Mouse (Mus musculus) liver, embryonic 11.5 days (tissue): ENCODE data around the gene Il15. TPM values are rescaled to one million over a fixed set of nuclear protein-coding genes. Genes with fewer than 3 reads are reported as not detected.

ENCODE experiments used
- ATAC-seq: fragments of 200-750 bp; cut with Nextera tagmentation; replicated peaks from 2 replicates; pipeline ENCODE4 v1.8.0; 2017; ENCODE audit warnings: moderate number of reproducible peaks, mild to moderate bottlenecking, moderate TSS enrichment, moderate library complexity; ENCODE audit not compliant: low FRiP score
- DNase-seq: peaks from one replicate; pipeline ENCODE4 v3.0.0-alpha.2; 2017; ENCODE audit warnings: low spot score
- H3K27ac ChIP-seq: fragments of 300-500 bp; sonication (generic); 2 replicates; pipeline ENCODE4 v1.5.1; 2014; ENCODE audit warnings: mild to moderate bottlenecking, low read depth, low read length, control low read depth
- H3K27me3 ChIP-seq: fragments of 300-500 bp; sonication (generic); replicated peaks from 2 replicates; pipeline ENCODE4 v1.6.1; 2014; ENCODE audit warnings: low read length, mixed read lengths; ENCODE audit not compliant: control insufficient read depth, insufficient read depth
- H3K36me3 ChIP-seq: fragments of 300-500 bp; sonication (generic); 2 replicates; pipeline ENCODE4 v1.6.1; 2014; ENCODE audit warnings: mild to moderate bottlenecking, low read length, moderate library complexity, mixed read lengths; ENCODE audit not compliant: control insufficient read depth, insufficient read depth
- H3K4me1 ChIP-seq: fragments of 300-500 bp; sonication (generic); replicated peaks from 2 replicates; pipeline ENCODE4 v1.6.1; 2014; ENCODE audit warnings: low read length, mixed read lengths; ENCODE audit not compliant: control insufficient read depth, insufficient read depth
- H3K4me2 ChIP-seq: fragments of 300-500 bp; sonication (generic); 2 replicates; pipeline ENCODE4 v1.6.1; 2014; ENCODE audit warnings: mild to moderate bottlenecking, control low read depth, moderate library complexity
- H3K4me3 ChIP-seq: fragments of 300-500 bp; sonication (generic); 2 replicates; pipeline ENCODE4 v1.5.1; 2014; ENCODE audit warnings: low read depth, low read length, control low read depth
- H3K9ac ChIP-seq: fragments of 300-500 bp; sonication (generic); 2 replicates; pipeline ENCODE4 v1.6.1; 2014; ENCODE audit warnings: low read depth, low read length, control low read depth
- H3K9me3 ChIP-seq: fragments of 300-500 bp; sonication (generic); 2 replicates; pipeline ENCODE4 v1.6.1; 2016; ENCODE audit warnings: low read length, inconsistent platforms, mixed read lengths; ENCODE audit not compliant: control insufficient read depth
- WGBS: fragments of 180-500 bp; shearing (Covaris S2); extraction: QIAGEN DNeasy Blood & Tissue Kit; methylation state at CpG from one replicate; pipeline ENCODE4 v1.1.7; 2014; 5-methylcytosine and 5-hydroxymethylcytosine counted together
- polyA plus RNA-seq: library from polyadenylated mRNA; unstranded; fragments of >200 nt; fragmentation: Nextera tagmentation; extraction: Ambion mirVana; gene quantifications from 2 replicates; pipeline ENCODE4 v1.2.1, GENCODE M21; 2014

Il15 gene
- polyA plus RNA-seq, 1 experiment from 2014 or later = 4.5 TPM

DNA sequence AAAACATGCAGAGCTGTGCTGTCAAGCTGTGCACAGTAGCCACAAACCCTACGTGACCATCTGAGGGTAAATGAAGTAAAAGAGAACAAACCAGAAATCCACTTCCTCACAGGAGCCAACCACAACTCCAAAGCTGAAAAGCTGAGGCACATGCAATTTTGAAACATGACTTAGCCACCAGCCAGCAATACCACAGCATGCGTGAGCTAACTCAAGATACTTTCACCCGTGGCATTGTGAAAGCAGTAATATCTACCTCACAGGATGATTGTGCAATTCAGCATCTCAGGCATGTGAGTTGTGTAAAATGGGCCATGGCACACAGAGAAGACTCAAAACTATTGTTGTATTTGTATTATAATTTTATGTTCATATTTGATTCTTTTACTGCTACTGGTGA, 19.7 kb downstream of the Il15 start:
- Histone ChIP-seq H3K36me3 (no peaks in the 10 kb centered on the region), H3K9ac (no peak overlapping the region), H3K9me3 (no peaks in the 10 kb centered on the region), H3K4me3 (no peak overlapping the region), H3K27ac (no peak overlapping the region), H3K4me2 (no peak overlapping the region), H3K4me1 (peaks cover 9% of the 10 kb centered on the region; the same call in 1 of the 2 replicates), H3K27me3 (no peaks in the 10 kb centered on the region)
- ATAC-seq (no peak), DNase-seq (no peak)
- 55% methylated on average over 3 of the region's 3 CpGs for WGBS

DNA sequence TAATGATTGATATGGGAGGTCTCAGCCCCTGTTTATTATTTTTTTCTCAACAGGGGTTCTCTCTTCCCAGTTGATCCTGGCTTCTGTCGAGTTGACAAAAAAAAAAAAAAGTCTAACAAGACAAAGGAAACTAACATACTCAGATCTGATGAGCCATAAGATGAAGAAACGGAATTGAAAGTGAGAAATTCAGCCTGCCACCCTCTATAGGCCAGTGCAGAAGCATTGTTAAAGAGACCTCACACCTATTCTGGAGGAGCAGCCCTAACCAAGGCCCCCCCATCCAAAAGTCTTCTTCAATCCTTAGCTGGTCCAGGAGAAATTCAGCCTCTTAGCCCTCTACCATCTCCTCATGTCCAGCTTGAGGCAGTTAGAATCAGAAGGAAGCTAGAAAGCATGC, 20.7 kb downstream of the Il15 start:
- H3K27me3 ChIP-seq = no peaks in the 10 kb centered on the region
- WGBS = 46% methylated on average over 2 of the region's 2 CpGs
- H3K4me1 ChIP-seq = peaks cover 9% of the 10 kb centered on the region; the same call in 1 of the 2 replicates
- no peak overlapping the region for H3K9ac ChIP-seq
- DNase-seq (no peak), ATAC-seq (no peak)
- H3K36me3 ChIP-seq = no peaks in the 10 kb centered on the region
- no peak overlapping the region for H3K4me3 ChIP-seq
- H3K4me2 ChIP-seq = no peak overlapping the region
- no peak overlapping the region for H3K27ac ChIP-seq
- no peaks in the 10 kb centered on the region for H3K9me3 ChIP-seq

DNA sequence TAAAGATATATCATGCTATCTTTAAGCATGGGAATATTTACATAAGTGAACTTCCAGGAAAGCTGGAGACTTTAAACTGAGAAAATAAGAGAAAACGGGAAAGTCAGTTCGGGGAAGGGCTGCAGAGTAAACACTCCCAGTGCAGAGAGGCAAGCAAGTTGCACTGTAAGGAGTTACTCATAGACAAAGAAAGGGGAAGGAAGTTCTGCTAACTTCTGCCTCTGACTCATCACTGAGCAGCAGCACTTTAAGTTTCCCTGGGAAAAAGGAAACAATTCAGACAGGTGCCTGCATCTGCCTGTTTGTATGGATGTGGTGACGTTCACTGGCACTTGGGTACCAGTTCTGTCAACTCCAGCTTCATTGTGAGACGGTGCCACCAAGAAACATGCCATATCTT, 28.6 kb downstream of the Il15 start:
- H3K9ac ChIP-seq = no peak overlapping the region
- H3K4me1 ChIP-seq = no peaks in the 10 kb centered on the region
- no peak overlapping the region for H3K4me2 ChIP-seq
- no peaks in the 10 kb centered on the region for H3K36me3 ChIP-seq
- 43% methylated on average over 4 of the region's 4 CpGs for WGBS
- DNase-seq (no peak), ATAC-seq (no peak)
- no peak overlapping the region for H3K4me3 ChIP-seq
- no peaks in the 10 kb centered on the region for H3K27me3 ChIP-seq
- H3K9me3 ChIP-seq = no peaks in the 10 kb centered on the region
- no peak overlapping the region for H3K27ac ChIP-seq

GRCm38 (mm10) chr8:82372846-82373245, 30.2 kb downstream of the Il15 start:
- Histone ChIP-seq H3K4me2 (no peak overlapping the region), H3K9ac (no peak overlapping the region), H3K27ac (no peak overlapping the region), H3K36me3 (no peaks in the 10 kb centered on the region), H3K4me1 (no peaks in the 10 kb centered on the region), H3K4me3 (no peak overlapping the region), H3K9me3 (no peaks in the 10 kb centered on the region), H3K27me3 (no peaks in the 10 kb centered on the region)
- WGBS = 86% methylated on average over 6 of the region's 6 CpGs
- no peak for ATAC-seq
- DNase-seq = no peak

- no peaks in the 10 kb centered on the region for H3K9me3 ChIP-seq
- 84% methylated on average over 6 of the region's 6 CpGs for WGBS
- H3K4me2 ChIP-seq = no peak overlapping the region
- H3K4me1 ChIP-seq = no peaks in the 10 kb centered on the region
- no peak overlapping the region for H3K27ac ChIP-seq
- H3K36me3 ChIP-seq = no peaks in the 10 kb centered on the region
- no peak for DNase-seq
- no peak for ATAC-seq
- no peak overlapping the region for H3K9ac ChIP-seq
- H3K4me3 ChIP-seq = no peak overlapping the region
- no peaks in the 10 kb centered on the region for H3K27me3 ChIP-seq
Observed at GRCm38 (mm10) chr8:82370657-82371056, 32.4 kb downstream of the Il15 start.

- no peak overlapping the region for H3K9ac ChIP-seq
- 89% methylated on average over 1 of the region's 1 CpGs for WGBS
- H3K4me2 ChIP-seq = no peak overlapping the region
- H3K27ac ChIP-seq = no peak overlapping the region
- H3K4me1 ChIP-seq = 0 out of 2 replicates have a peak, but pooled peaks cover 2% of the 10 kb centered on the region
- H3K27me3 ChIP-seq = no peaks in the 10 kb centered on the region
- no peaks in the 10 kb centered on the region for H3K36me3 ChIP-seq
- ATAC-seq = no peak
- no peaks in the 10 kb centered on the region for H3K9me3 ChIP-seq
- H3K4me3 ChIP-seq = no peak overlapping the region
- no peak for DNase-seq
Observed at GRCm38 (mm10) chr8:82361061-82361460, 42.0 kb downstream of the Il15 start.

GRCm38 (mm10) chr8:82356091-82356490, 46.9 kb downstream of the Il15 start:
- DNase-seq (no peak), ATAC-seq (no peak)
- Histone ChIP-seq H3K36me3 (no peaks in the 10 kb centered on the region), H3K4me3 (no peak overlapping the region), H3K4me1 (0 out of 2 replicates have a peak, but pooled peaks cover 2% of the 10 kb centered on the region), H3K27ac (no peak overlapping the region), H3K9ac (no peak overlapping the region), H3K27me3 (no peaks in the 10 kb centered on the region), H3K4me2 (no peak overlapping the region), H3K9me3 (no peaks in the 10 kb centered on the region)
- WGBS = 76% methylated on average over 2 of the region's 2 CpGs

DNA sequence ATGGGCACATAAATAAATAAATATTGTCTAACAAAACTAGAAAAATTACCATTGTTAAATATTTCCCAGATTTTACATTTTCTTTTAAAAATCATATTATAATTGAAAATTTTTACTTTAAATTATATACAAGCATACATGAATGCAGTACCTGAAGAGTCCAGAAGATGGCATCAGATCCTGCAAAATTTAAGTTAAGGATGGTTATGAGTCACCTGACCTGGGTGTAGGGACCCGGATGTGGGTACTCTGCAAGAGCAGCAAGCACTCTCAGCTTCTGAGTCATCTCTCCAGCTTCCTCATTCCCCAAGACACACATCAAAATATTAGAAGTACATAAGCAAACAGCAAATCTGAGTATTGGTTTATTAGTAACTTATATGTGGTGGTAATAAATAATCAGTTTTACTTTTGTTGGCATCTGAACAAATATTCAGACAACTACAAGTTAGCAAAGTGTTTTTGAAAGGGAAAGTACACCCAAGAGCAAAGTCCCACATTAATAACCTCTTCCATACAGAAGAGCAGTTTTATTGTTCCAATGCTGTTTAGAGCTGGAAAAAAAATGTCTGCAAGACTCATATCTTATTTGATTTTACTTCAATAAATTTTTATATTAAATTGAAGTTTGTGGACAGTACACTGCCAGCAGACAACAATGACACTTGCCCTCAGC, 51.6 kb downstream of the Il15 start:
- Histone ChIP-seq H3K9me3 (no peaks in the 10 kb centered on the region), H3K27ac (no peak overlapping the region), H3K27me3 (no peaks in the 10 kb centered on the region), H3K4me2 (no peak overlapping the region), H3K9ac (no peak overlapping the region), H3K4me1 (no peaks in the 10 kb centered on the region), H3K36me3 (no peaks in the 10 kb centered on the region), H3K4me3 (no peak overlapping the region)
- DNase-seq (no peak), ATAC-seq (no peak)
- 50% methylated on average over 1 of the region's 1 CpGs for WGBS

GRCm38 (mm10) chr8:82349299-82349698, 53.7 kb downstream of the Il15 start:
- Histone ChIP-seq H3K4me3 (no peak overlapping the region), H3K36me3 (no peaks in the 10 kb centered on the region), H3K27me3 (no peaks in the 10 kb centered on the region), H3K4me2 (no peak overlapping the region), H3K9me3 (no peaks in the 10 kb centered on the region), H3K9ac (no peak overlapping the region), H3K4me1 (no peaks in the 10 kb centered on the region), H3K27ac (no peak overlapping the region)
- 64% methylated on average over 2 of the region's 2 CpGs for WGBS
- DNase-seq = no peak
- no peak for ATAC-seq
